Mouse (Mus musculus) MEL (cell line): ENCODE measurements at regions not wholly inside any gene's neighbourhood (a gene's known extent, or its start where the extent isn't known, plus 50 kb on each side); places are given as distances from the start of the nearest gene placed in this dataset.

Source experiments
- HCFC1 ChIP-seq: IDR thresholded peaks from 2 replicates; pipeline ENCODE4 v1.6.1; 2012; ENCODE audit warnings: low read depth, mild to moderate bottlenecking, inconsistent platforms, low read length, improper control_type of control experiment, moderate library complexity
- POLR2AphosphoS5 ChIP-seq: IDR thresholded peaks from 2 replicates; pipeline ENCODE4 v1.6.1; 2012; ENCODE audit warnings: low read depth, borderline replicate concordance, mild to moderate bottlenecking, inconsistent platforms, low read length, moderate library complexity, mixed read lengths

DNA sequence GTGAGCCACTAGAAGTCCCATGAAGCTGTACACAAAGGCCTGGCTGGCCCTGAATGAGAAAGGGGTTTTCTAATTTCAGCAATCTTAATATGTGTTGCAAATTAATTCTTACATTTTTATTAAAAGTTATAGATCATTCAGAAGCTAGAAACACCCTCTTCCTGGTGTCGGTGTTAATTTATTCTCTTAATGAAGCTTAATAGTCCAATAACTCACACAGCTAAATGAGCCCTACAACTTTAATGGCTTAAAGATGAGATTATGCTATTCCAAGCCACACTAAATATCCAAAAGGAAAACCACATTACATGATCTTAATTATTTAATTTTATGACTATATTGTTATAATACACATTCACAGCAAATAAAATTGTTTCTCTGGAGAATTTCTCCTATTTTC, 585.7 kb downstream of the Basp1 start:
- no peak for TF ChIP-seq HCFC1
- TF ChIP-seq POLR2AphosphoS5 = no peak
